Mouse (Mus musculus): ENCODE measurements at regions not wholly inside any gene's neighbourhood (a gene's known extent, or its start where the extent isn't known, plus 50 kb on each side); places are given as distances from the start of the nearest gene placed in this dataset.
A peak's percentile ranks its signal among the peaks of the same experiment; 100 is the strongest.
"Not testable (repeated sequence)": the region's sequence is repeated elsewhere in the genome, so short reads cannot be mapped to it uniquely, and the experiment has no call there.

GRCm38 (mm10) chr1:5220668-5221408, 413.1 kb downstream of the Gm37988 start:
- Histone ChIP-seq H3K36me3 (no peaks in the 10 kb centered on the region), H3K9me3 (no peaks in the 10 kb centered on the region), H3K27me3 (ENCODE audit: insufficient read depth, poor library complexity, severe bottlenecking) (no peaks in the 10 kb centered on the region), H3K27ac (no peak overlapping the region), H3K4me3 (no peak overlapping the region), H3K4me1 (replicated peaks) (0 out of 2 replicates have a peak, but pooled peaks cover 3% of the 10 kb centered on the region)
- WGBS = 76% methylated on average over 3 of the region's 3 CpGs
- no peak for DNase-seq (ENCODE audit: low spot score)

GRCm38 (mm10) chr1:5227866-5228265, 420.2 kb downstream of the Gm37988 start:
- Histone ChIP-seq H3K4me3 (no peak overlapping the region), H3K27me3 (ENCODE audit: insufficient read depth, poor library complexity, severe bottlenecking) (no peaks in the 10 kb centered on the region), H3K36me3 (no peaks in the 10 kb centered on the region), H3K4me1 (replicated peaks) (peaks cover 20% of the 10 kb centered on the region), H3K9me3 (no peaks in the 10 kb centered on the region), H3K27ac (no peak overlapping the region)
- 27% methylated on average over 6 of the region's 6 CpGs for WGBS
- DNase-seq (ENCODE audit: low spot score) = no peak

GRCm38 (mm10) chr1:5231218-5231617, 423.5 kb downstream of the Gm37988 start:
- no peak for DNase-seq (ENCODE audit: low spot score)
- WGBS = 92% methylated on average over 5 of the region's 5 CpGs
- Histone ChIP-seq H3K9me3 (no peaks in the 10 kb centered on the region), H3K27ac (peak overlapping the region; percentile 66), H3K4me3 (no peak overlapping the region), H3K36me3 (no peaks in the 10 kb centered on the region), H3K27me3 (ENCODE audit: insufficient read depth, poor library complexity, severe bottlenecking) (no peaks in the 10 kb centered on the region), H3K4me1 (replicated peaks) (peaks cover 32% of the 10 kb centered on the region)

- Histone ChIP-seq H3K36me3 (no peaks in the 10 kb centered on the region), H3K4me1 (replicated peaks) (peaks cover 32% of the 10 kb centered on the region), H3K27ac (peak overlapping the region; percentile 66), H3K4me3 (no peak overlapping the region), H3K27me3 (ENCODE audit: insufficient read depth, poor library complexity, severe bottlenecking) (no peaks in the 10 kb centered on the region), H3K9me3 (no peaks in the 10 kb centered on the region)
- DNase-seq (ENCODE audit: low spot score) = peak; percentile 38
- WGBS = 30% methylated on average over 4 of the region's 4 CpGs
These were observed 424.5 kb downstream of the Gm37988 start for GRCm38 (mm10) chr1:5231961-5232846.

GRCm38 (mm10) chr1:5232847-5233245, 425.2 kb downstream of the Gm37988 start:
- no peaks in the 10 kb centered on the region for H3K36me3 ChIP-seq
- peak overlapping the region; percentile 70 for H3K27ac ChIP-seq
- WGBS = 2% methylated on average over 1 of the region's 1 CpGs
- peaks cover 32% of the 10 kb centered on the region for H3K4me1 ChIP-seq (replicated peaks)
- no peaks in the 10 kb centered on the region for H3K9me3 ChIP-seq
- DNase-seq (ENCODE audit: low spot score) = peak; percentile 72
- H3K4me3 ChIP-seq = no peak overlapping the region
- H3K27me3 ChIP-seq (ENCODE audit: insufficient read depth, poor library complexity, severe bottlenecking) = no peaks in the 10 kb centered on the region

GRCm38 (mm10) chr1:5243186-5243585, 435.5 kb downstream of the Gm37988 start:
- H3K4me1 ChIP-seq (replicated peaks) = no peaks in the 10 kb centered on the region
- DNase-seq (ENCODE audit: low spot score) = no peak
- no peaks in the 10 kb centered on the region for H3K9me3 ChIP-seq
- no peak overlapping the region for H3K27ac ChIP-seq
- no peaks in the 10 kb centered on the region for H3K36me3 ChIP-seq
- 92% methylated on average over 3 of the region's 3 CpGs for WGBS
- H3K27me3 ChIP-seq (ENCODE audit: insufficient read depth, poor library complexity, severe bottlenecking) = no peaks in the 10 kb centered on the region
- no peak overlapping the region for H3K4me3 ChIP-seq

- not testable (repeated sequence) for H3K4me3 ChIP-seq; H3K9me3 ChIP-seq; H3K27ac ChIP-seq; H3K4me1 ChIP-seq (replicated peaks); H3K27me3 ChIP-seq (ENCODE audit: insufficient read depth, poor library complexity, severe bottlenecking); H3K36me3 ChIP-seq; DNase-seq (ENCODE audit: low spot score)
- 60% methylated on average over 6 of the region's 6 CpGs for WGBS
These were observed 453.2 kb downstream of the Gm37988 start for GRCm38 (mm10) chr1:5260874-5261273.

- H3K27me3 ChIP-seq (ENCODE audit: insufficient read depth, poor library complexity, severe bottlenecking); DNase-seq (ENCODE audit: low spot score); H3K4me3 ChIP-seq; H3K9me3 ChIP-seq; H3K4me1 ChIP-seq (replicated peaks); H3K36me3 ChIP-seq; H3K27ac ChIP-seq: not testable (repeated sequence)
- 48% methylated on average over 2 of the region's 2 CpGs for WGBS
These were observed 453.6 kb downstream of the Gm37988 start for GRCm38 (mm10) chr1:5261297-5261696.

GRCm38 (mm10) chr1:5273938-5274337, 466.2 kb downstream of the Gm37988 start:
- Histone ChIP-seq H3K27ac (no peak overlapping the region), H3K27me3 (ENCODE audit: insufficient read depth, poor library complexity, severe bottlenecking) (no peaks in the 10 kb centered on the region), H3K9me3 (no peaks in the 10 kb centered on the region), H3K36me3 (no peaks in the 10 kb centered on the region), H3K4me3 (no peak overlapping the region), H3K4me1 (replicated peaks) (no peaks in the 10 kb centered on the region)
- no peak for DNase-seq (ENCODE audit: low spot score)

GRCm38 (mm10) chr1:5294570-5294969, 486.9 kb downstream of the Gm37988 start:
- Histone ChIP-seq H3K27ac (no peak overlapping the region), H3K36me3 (no peaks in the 10 kb centered on the region), H3K4me1 (replicated peaks) (no peaks in the 10 kb centered on the region), H3K9me3 (no peaks in the 10 kb centered on the region; the same call in 1 of the 2 replicates), H3K27me3 (ENCODE audit: insufficient read depth, poor library complexity, severe bottlenecking) (no peaks in the 10 kb centered on the region), H3K4me3 (no peak overlapping the region)
- DNase-seq (ENCODE audit: low spot score) = no peak

GRCm38 (mm10) chr1:5297627-5298026, 489.9 kb downstream of the Gm37988 start:
- no peaks in the 10 kb centered on the region for H3K27me3 ChIP-seq (ENCODE audit: insufficient read depth, poor library complexity, severe bottlenecking)
- no peaks in the 10 kb centered on the region; the same call in 1 of the 2 replicates for H3K9me3 ChIP-seq
- DNase-seq (ENCODE audit: low spot score) = no peak
- WGBS = 89% methylated on average over 1 of the region's 1 CpGs
- no peak overlapping the region for H3K27ac ChIP-seq
- no peak overlapping the region for H3K4me3 ChIP-seq
- no peaks in the 10 kb centered on the region for H3K36me3 ChIP-seq
- H3K4me1 ChIP-seq (replicated peaks) = no peaks in the 10 kb centered on the region

GRCm38 (mm10) chr1:5311656-5312055, 504.0 kb downstream of the Gm37988 start:
- WGBS = 85% methylated on average over 3 of the region's 3 CpGs
- Histone ChIP-seq H3K4me1 (replicated peaks) (no peaks in the 10 kb centered on the region), H3K27ac (no peak overlapping the region), H3K36me3 (no peaks in the 10 kb centered on the region), H3K27me3 (ENCODE audit: insufficient read depth, poor library complexity, severe bottlenecking) (no peaks in the 10 kb centered on the region), H3K9me3 (peaks cover 6% of the 10 kb centered on the region; the same call in 1 of the 2 replicates), H3K4me3 (no peak overlapping the region)
- no peak for DNase-seq (ENCODE audit: low spot score)

- peaks cover 6% of the 10 kb centered on the region; the same call in 1 of the 2 replicates for H3K9me3 ChIP-seq
- H3K4me1 ChIP-seq (replicated peaks) = no peaks in the 10 kb centered on the region
- no peak overlapping the region for H3K27ac ChIP-seq
- no peak overlapping the region for H3K4me3 ChIP-seq
- H3K27me3 ChIP-seq (ENCODE audit: insufficient read depth, poor library complexity, severe bottlenecking) = no peaks in the 10 kb centered on the region
- WGBS = 92% methylated on average over 2 of the region's 2 CpGs
- H3K36me3 ChIP-seq = no peaks in the 10 kb centered on the region
- no peak for DNase-seq (ENCODE audit: low spot score)
These were observed 508.1 kb downstream of the Gm37988 start for GRCm38 (mm10) chr1:5315839-5316238.
